Mouse (Mus musculus): ENCODE measurements around the gene Hcfc1r1.

- TF ChIP-seq CHD1 (IDR thresholded peaks at IDR 0.05; ENCODE audit: low read depth, low read length): no peak
- no peak for TF ChIP-seq POLR2A (IDR thresholded peaks at IDR 0.05; ENCODE audit: low read depth, low read length)
- no peak for TF ChIP-seq HCFC1 (IDR thresholded peaks at IDR 0.05; ENCODE audit: low read depth, low read length)
These were observed 21.1 kb downstream of the Hcfc1r1 start for GRCm38 (mm10) chr17:23694491-23694890.

Measured in CH12.LX (cell line).